Mouse (Mus musculus) stomach, embryonic 14.5 days (tissue): ENCODE measurements around the gene Kcne2. TPM values are rescaled to one million over a fixed set of nuclear protein-coding genes. Genes with fewer than 3 reads are reported as not detected.

ENCODE experiments used
- ATAC-seq: fragments of 200-750 bp; cut with Nextera tagmentation; 2 replicates; pipeline ENCODE4 v1.8.0; 2017; ENCODE audit warnings: low read depth, moderate TSS enrichment; ENCODE audit not compliant: insufficient number of reproducible peaks, insufficient read depth, low FRiP score
- H3K27ac ChIP-seq: fragments of 300-500 bp; sonication (generic); 2 replicates; pipeline ENCODE4 v1.5.1; 2014; ENCODE audit warnings: mild to moderate bottlenecking, low read length, moderate library complexity, mixed read lengths
- H3K27me3 ChIP-seq: fragments of 300-500 bp; sonication (generic); 2 replicates; pipeline ENCODE4 v1.6.1; 2014; ENCODE audit warnings: low read length, control low read depth, mixed read lengths; ENCODE audit not compliant: control insufficient read depth, insufficient read depth
- H3K36me3 ChIP-seq: fragments of 300-500 bp; sonication (generic); 2 replicates; pipeline ENCODE4 v1.6.1; 2014; ENCODE audit warnings: mild to moderate bottlenecking, control low read depth, low read length, moderate library complexity, mixed read lengths; ENCODE audit not compliant: control insufficient read depth, insufficient read depth
- H3K4me1 ChIP-seq: fragments of 300-500 bp; sonication (generic); 2 replicates; pipeline ENCODE4 v1.6.1; 2014; ENCODE audit warnings: low read length, control low read depth, mixed read lengths; ENCODE audit not compliant: control insufficient read depth, insufficient read depth
- H3K4me2 ChIP-seq: fragments of 300-500 bp; sonication (generic); replicated peaks from 2 replicates; pipeline ENCODE4 v1.6.1; 2014; ENCODE audit warnings: low read depth, low read length, control low read depth
- H3K4me3 ChIP-seq: fragments of 300-500 bp; sonication (generic); 2 replicates; pipeline ENCODE4 v1.5.1; 2014; ENCODE audit warnings: low read depth, low read length, control low read depth
- H3K9ac ChIP-seq: fragments of 300-500 bp; sonication (generic); replicated peaks from 2 replicates; pipeline ENCODE4 v1.6.1; 2014; ENCODE audit warnings: low read depth, mild to moderate bottlenecking, control low read depth, low read length, moderate library complexity, mixed read lengths
- H3K9me3 ChIP-seq: fragments of 300-500 bp; sonication (generic); 2 replicates; pipeline ENCODE4 v1.6.1; 2016; ENCODE audit warnings: low read depth, low read length, control low read depth; ENCODE audit not compliant: control insufficient read depth
- WGBS: fragments of 180-500 bp; shearing (Covaris S2); extraction: QIAGEN DNeasy Blood & Tissue Kit; methylation state at CpG from one replicate; pipeline ENCODE4 v1.1.7; 2014; 5-methylcytosine and 5-hydroxymethylcytosine counted together
- polyA plus RNA-seq: library from polyadenylated mRNA; unstranded; fragments of >200 nt; fragmentation: Nextera tagmentation; extraction: Ambion mirVana; gene quantifications from 2 replicates; pipeline ENCODE4 v1.2.1, GENCODE M21; 2014

The Kcne2 gene
- polyA plus RNA-seq, 1 experiment from 2014 or later = 1.8 TPM

GRCm38 (mm10) chr16:92300649-92301411 lies 8.6 kb downstream of the Kcne2 start, which contains the start of gene Smim11:
Smim11 (plus strand) TSS chr16:92301286.
- Histone ChIP-seq H3K27ac (peak within 1 kb of the TSS; percentile 16; the same call in 1 of the 2 replicates), H3K4me3 (peak within 1 kb of the TSS; percentile 68), H3K9ac (peak within 1 kb of the TSS; percentile 73), H3K36me3 (peaks cover 7% of the 10 kb centered on the region; the same call in 1 of the 2 replicates), H3K9me3 (no peaks in the 10 kb centered on the region), H3K27me3 (no peaks in the 10 kb centered on the region), H3K4me1 (peaks cover 11% of the 10 kb centered on the region), H3K4me2 (peak within 1 kb of the TSS; percentile 78)
- WGBS = 11% methylated on average over 32 of the region's 32 CpGs
- peak; percentile 93 for ATAC-seq

- Histone ChIP-seq H3K4me1 (peaks cover 11% of the 10 kb centered on the region), H3K9me3 (no peaks in the 10 kb centered on the region), H3K27me3 (no peaks in the 10 kb centered on the region), H3K4me3 (peak overlapping the region; percentile 68), H3K4me2 (peak overlapping the region; percentile 78), H3K27ac (peak overlapping the region; percentile 16; the same call in 1 of the 2 replicates), H3K9ac (peak overlapping the region; percentile 73), H3K36me3 (peaks cover 7% of the 10 kb centered on the region; the same call in 1 of the 2 replicates)
- 2% methylated on average over 12 of the region's 12 CpGs for WGBS
- ATAC-seq = peak; percentile 39
Measured at GRCm38 (mm10) chr16:92301412-92301806, 9.2 kb downstream of the Kcne2 start.

DNA sequence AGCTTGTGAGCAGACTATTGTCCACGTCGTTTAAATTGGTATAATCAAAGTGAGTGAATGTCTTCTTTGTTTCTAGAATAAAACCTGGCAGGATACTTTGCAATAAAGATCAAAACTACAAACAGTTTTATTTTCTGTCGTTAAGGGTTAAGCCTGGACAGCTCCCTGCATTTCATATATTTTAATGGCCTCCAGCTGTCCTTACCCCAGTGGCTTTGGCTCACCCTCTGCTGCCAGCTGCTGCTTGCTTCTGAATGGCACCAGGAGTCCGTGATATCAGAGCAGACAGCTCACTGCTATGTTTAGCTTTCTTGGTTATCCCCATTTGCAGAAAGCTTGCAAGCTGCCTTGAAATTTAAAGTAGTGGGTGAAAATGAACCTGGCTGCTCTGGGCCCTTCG lies 9.8 kb downstream of the Kcne2 start:
- Histone ChIP-seq H3K27ac (no peak overlapping the region), H3K27me3 (no peaks in the 10 kb centered on the region), H3K4me3 (peak overlapping the region; percentile 68), H3K36me3 (peaks cover 11% of the 10 kb centered on the region), H3K4me2 (peak overlapping the region; percentile 78), H3K9ac (peak overlapping the region; percentile 73; the same call in 1 of the 2 replicates), H3K4me1 (peaks cover 11% of the 10 kb centered on the region), H3K9me3 (no peaks in the 10 kb centered on the region)
- 26% methylated on average over 5 of the region's 5 CpGs for WGBS
- ATAC-seq = no peak

DNA sequence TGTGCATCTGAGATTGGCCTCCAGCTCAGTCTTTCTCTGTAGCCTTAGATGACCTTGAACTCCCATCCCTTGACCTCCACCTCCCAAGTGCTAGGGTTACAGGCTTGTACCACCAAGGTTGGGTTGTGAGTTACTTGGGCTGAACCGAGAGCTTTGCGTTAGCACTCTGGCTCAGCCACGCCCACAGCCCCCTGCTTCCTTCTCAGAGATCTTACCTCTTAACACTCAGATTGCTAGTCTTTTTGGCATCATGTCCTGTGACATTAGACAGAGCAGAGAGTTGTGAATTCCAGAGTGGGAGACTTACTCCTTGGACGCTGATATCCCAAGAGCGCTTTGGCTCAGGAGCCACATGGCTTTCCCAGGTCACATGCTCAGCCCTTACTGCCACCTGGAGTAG lies 10.3 kb downstream of the Kcne2 start:
- Histone ChIP-seq H3K9me3 (no peaks in the 10 kb centered on the region), H3K4me3 (no peak overlapping the region), H3K9ac (peak overlapping the region; percentile 73; the same call in 1 of the 2 replicates), H3K27me3 (no peaks in the 10 kb centered on the region), H3K36me3 (peaks cover 15% of the 10 kb centered on the region), H3K4me1 (peaks cover 11% of the 10 kb centered on the region), H3K4me2 (peak overlapping the region; percentile 78), H3K27ac (no peak overlapping the region)
- ATAC-seq = no peak
- 52% methylated on average over 5 of the region's 5 CpGs for WGBS

- peaks cover 20% of the 10 kb centered on the region for H3K36me3 ChIP-seq
- H3K4me1 ChIP-seq = peaks cover 11% of the 10 kb centered on the region
- no peak for ATAC-seq
- H3K4me3 ChIP-seq = no peak overlapping the region
- no peak overlapping the region for H3K9ac ChIP-seq
- H3K4me2 ChIP-seq = no peak overlapping the region
- H3K9me3 ChIP-seq = no peaks in the 10 kb centered on the region
- 93% methylated on average over 2 of the region's 2 CpGs for WGBS
- H3K27me3 ChIP-seq = no peaks in the 10 kb centered on the region
- no peak overlapping the region for H3K27ac ChIP-seq
Measured at GRCm38 (mm10) chr16:92305519-92305918, 13.3 kb downstream of the Kcne2 start.

DNA sequence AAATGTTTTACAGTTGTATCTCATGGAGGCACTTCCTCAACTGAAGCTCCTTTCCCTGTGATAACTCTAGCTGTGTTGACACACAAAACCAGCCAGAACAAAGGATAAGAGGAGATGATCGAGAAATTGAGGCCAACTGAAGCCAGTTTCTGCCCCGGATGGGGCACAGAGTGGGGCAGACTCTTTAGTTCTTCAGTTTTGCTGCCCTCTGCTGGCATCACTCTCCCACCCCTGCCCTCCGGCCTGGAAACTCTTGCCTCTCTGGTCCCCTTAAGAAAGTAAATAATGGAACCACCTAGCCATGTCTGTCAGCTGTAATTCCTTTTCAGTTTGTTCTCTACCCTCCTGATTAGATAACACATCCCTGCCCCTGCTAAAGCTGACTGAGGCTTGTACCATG lies 15.8 kb downstream of the Kcne2 start:
- no peak for ATAC-seq
- Histone ChIP-seq H3K9ac (no peak overlapping the region), H3K4me2 (no peak overlapping the region), H3K4me3 (no peak overlapping the region), H3K27ac (no peak overlapping the region), H3K36me3 (peaks cover 25% of the 10 kb centered on the region), H3K9me3 (no peaks in the 10 kb centered on the region), H3K4me1 (no peaks in the 10 kb centered on the region), H3K27me3 (no peaks in the 10 kb centered on the region)
- 78% methylated on average over 3 of the region's 3 CpGs for WGBS

DNA sequence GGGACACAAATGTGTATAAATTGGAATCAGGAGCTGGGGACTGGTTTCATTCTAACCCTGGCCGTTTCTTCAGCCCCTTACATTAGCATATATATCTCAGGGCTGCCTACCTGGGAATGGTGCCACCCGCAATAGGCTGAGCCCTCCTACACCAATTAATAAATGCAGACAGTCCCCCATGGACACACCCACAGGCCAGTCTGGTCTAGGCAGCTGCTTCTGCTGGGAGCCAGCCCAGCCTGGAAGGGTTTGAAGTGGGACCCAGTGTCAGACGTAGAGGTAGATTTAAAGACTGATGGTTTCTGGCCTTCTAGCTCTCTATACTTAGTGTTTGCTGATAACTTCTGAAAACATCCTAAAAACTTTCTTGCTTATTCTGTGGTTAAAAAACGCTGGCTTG lies 16.9 kb downstream of the Kcne2 start:
- Histone ChIP-seq H3K4me2 (no peak overlapping the region), H3K9me3 (no peaks in the 10 kb centered on the region), H3K27me3 (no peaks in the 10 kb centered on the region), H3K9ac (no peak overlapping the region), H3K4me1 (no peaks in the 10 kb centered on the region), H3K4me3 (no peak overlapping the region), H3K36me3 (peaks cover 25% of the 10 kb centered on the region), H3K27ac (no peak overlapping the region)
- 49% methylated on average over 4 of the region's 4 CpGs for WGBS
- ATAC-seq = no peak

- Histone ChIP-seq H3K27me3 (no peaks in the 10 kb centered on the region), H3K4me1 (no peaks in the 10 kb centered on the region), H3K4me2 (no peak overlapping the region), H3K4me3 (no peak overlapping the region), H3K27ac (no peak overlapping the region), H3K36me3 (peaks cover 10% of the 10 kb centered on the region), H3K9ac (no peak overlapping the region), H3K9me3 (no peaks in the 10 kb centered on the region)
- WGBS = 46% methylated on average over 13 of the region's 13 CpGs
- ATAC-seq = 0 out of 2 replicates have a peak, but pooled peaks have one; percentile 38
Measured at GRCm38 (mm10) chr16:92313953-92314741, 22.0 kb downstream of the Kcne2 start.
